Mouse (Mus musculus) ES-Bruce4 (cell line): ENCODE results near the gene Smad5.

Experiments
- CTCF ChIP-seq: IDR thresholded peaks from one replicate; pipeline ENCODE4 v1.8.1; 2011; ENCODE audit warnings: low read depth, low read length
- EP300 ChIP-seq: IDR thresholded peaks from 2 replicates; pipeline ENCODE4 v1.6.1; 2011; ENCODE audit warnings: low read depth, low read length; ENCODE audit not compliant: insufficient read depth
- POLR2A ChIP-seq: IDR thresholded peaks from one replicate; pipeline ENCODE4 v1.8.1; 2011; ENCODE audit warnings: low read length; ENCODE audit not compliant: insufficient read depth

DNA sequence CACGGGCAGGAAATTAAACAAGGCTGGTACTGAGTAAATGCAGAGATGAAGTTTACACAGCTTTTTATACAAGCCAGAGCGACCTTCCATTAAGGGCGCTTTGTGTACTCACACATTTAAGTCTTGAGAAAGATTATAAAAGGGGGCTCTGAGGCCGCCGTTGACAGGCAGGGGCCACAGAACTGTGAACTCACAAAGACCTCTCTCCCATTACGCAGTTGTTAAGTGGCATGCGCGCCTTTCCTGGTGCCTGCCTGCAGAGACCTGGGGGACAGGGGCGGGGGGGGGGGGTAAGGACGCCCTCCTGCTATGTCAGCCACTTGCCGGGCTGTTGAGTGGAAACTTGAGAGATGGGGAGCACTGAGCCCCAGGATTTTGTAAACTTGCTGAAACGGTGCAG, 54.4 kb downstream of the Smad5 start:
- TF ChIP-seq EP300 (no peak), CTCF (no peak), POLR2A (no peak)
